Mouse (Mus musculus): ENCODE data around the gene Cfap36. TPM values are rescaled to one million over a fixed set of nuclear protein-coding genes. Genes with fewer than 3 reads are reported as not detected.

Gene Cfap36
- polyA plus RNA-seq, 1 experiment from 2014 or later: 62.7 TPM

GRCm38 (mm10) chr11:29173706-29174436, 73.3 kb downstream of the Cfap36 start:
- peak; percentile 11 for ATAC-seq (ENCODE audit: low FRiP score, low read depth)

DNA sequence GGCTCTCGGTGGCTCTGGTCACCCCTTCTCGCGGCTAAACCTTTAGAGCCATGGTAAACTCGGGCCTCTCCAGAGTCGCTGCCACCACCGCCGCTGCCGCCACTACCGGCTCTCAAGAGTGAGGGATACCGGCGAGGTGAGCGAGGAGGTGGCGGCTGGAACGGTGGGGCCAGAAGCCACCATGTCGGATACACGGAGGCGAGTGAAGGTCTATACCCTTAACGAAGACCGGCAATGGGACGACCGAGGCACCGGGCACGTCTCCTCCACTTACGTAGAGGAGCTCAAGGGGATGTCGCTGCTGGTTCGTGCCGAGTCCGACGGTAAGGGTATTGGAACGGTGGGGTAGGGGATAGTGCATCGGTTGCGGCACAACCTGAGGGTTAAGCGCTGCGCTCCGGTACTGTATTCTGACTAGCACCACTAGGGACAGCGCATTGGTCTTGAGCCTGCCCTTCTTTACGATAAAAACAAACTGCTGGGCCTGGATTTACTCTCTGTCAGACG, 74.0 kb downstream of the Cfap36 start:
- ATAC-seq (ENCODE audit: low FRiP score, low read depth): peak; percentile 59
- Histone ChIP-seq H3K9ac (peak overlapping the region; percentile 99), H3K27ac (peak overlapping the region; percentile 97), H3K36me3 (no peaks in the 10 kb centered on the region), H3K27me3 (no peaks in the 10 kb centered on the region), H3K9me3 (no peaks in the 10 kb centered on the region), H3K4me3 (peak overlapping the region; percentile 96), H3K4me2 (replicated peaks) (peak overlapping the region; percentile 77), H3K4me1 (peaks cover 12% of the 10 kb centered on the region)
- under 1% methylated on average over 38 of the region's 38 CpGs for WGBS

More at GRCm38 (mm10) chr11:29173706-29174436, 73.3 kb downstream of the Cfap36 start:
- peak overlapping the region; percentile 97; the same call in 1 of the 2 replicates for H3K27ac ChIP-seq
- WGBS: 5% methylated on average over 13 of the region's 13 CpGs
- peak overlapping the region; percentile 99 for H3K9ac ChIP-seq
- 0 out of 2 replicates have a peak, but pooled peaks cover under 1% of the 10 kb centered on the region for H3K36me3 ChIP-seq
- H3K27me3 ChIP-seq: no peaks in the 10 kb centered on the region
- peak overlapping the region; percentile 77 for H3K4me2 ChIP-seq (replicated peaks)
- H3K4me1 ChIP-seq: peaks cover 12% of the 10 kb centered on the region
- no peaks in the 10 kb centered on the region for H3K9me3 ChIP-seq
- peak overlapping the region; percentile 96 for H3K4me3 ChIP-seq

DNA sequence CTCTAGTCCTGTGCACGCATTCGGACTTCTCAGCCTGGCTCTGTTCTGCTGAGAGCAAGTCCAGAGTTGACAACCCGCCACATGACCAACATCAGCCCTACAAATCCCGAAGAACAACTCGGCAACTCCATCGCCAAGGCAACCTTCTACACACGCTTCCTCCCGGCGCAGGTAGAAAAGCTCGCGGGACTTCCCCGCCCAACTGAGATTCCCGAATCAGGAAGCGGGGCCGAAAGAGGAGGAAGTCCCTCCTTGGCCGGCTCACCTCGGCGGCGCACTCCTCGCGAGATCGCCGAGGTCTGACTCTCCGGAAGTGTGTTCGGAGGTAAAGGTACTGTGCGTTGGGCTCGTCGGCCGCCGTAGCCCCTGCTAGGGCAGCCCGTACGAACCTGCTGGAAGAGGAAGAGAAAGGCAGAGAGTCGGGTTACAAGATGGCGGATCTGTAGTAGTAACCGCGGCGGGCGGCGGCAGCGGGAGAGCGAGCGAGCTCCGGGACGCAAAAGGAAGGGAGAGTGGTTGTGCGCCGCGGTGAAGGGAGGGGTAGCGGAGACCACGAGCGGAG, 74.6 kb downstream of the Cfap36 start, which contains the start of gene Ppp4r3b:
Ppp4r3b (plus strand) TSS at position 328 of the 562 bp plus-strand sequence.
- Histone ChIP-seq H3K36me3 (no peaks in the 10 kb centered on the region), H3K4me1 (peaks cover 12% of the 10 kb centered on the region), H3K9me3 (no peaks in the 10 kb centered on the region), H3K4me3 (peak within 1 kb of the TSS; percentile 96), H3K4me2 (replicated peaks) (peak within 1 kb of the TSS; percentile 92), H3K27me3 (no peaks in the 10 kb centered on the region), H3K9ac (peak within 1 kb of the TSS; percentile 99), H3K27ac (peak within 1 kb of the TSS; percentile 97)
- peak; percentile 96 for ATAC-seq (ENCODE audit: low FRiP score, low read depth)
- WGBS: under 1% methylated on average over 50 of the region's 50 CpGs

DNA sequence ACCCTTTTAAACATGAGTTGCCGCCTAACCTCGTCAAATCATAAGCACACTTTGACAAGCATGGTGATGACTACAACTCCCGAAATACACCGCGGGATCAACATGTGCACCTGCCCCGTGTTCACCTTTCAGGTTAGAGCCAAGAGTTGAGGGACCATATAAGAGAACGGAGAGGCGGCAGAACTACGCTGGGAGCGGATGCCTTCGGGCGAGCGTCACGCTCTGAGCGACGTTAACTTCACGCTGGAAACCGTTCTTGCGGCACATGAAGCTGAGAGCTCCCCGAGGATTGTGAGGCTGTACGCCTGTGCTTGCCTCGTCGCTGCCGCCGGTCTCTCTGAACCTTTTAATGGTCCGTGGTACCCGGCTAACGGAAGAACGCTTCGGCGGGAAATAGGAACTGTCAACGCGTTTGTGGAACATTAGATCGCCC, 75.2 kb downstream of the Cfap36 start:
- H3K4me1 ChIP-seq: peaks cover 12% of the 10 kb centered on the region
- H3K4me3 ChIP-seq: peak overlapping the region; percentile 96
- H3K36me3 ChIP-seq: no peaks in the 10 kb centered on the region
- H3K9ac ChIP-seq: peak overlapping the region; percentile 74
- H3K4me2 ChIP-seq (replicated peaks): peak overlapping the region; percentile 92
- H3K9me3 ChIP-seq: no peaks in the 10 kb centered on the region
- peak overlapping the region; percentile 77 for H3K27ac ChIP-seq
- H3K27me3 ChIP-seq: no peaks in the 10 kb centered on the region
- WGBS: under 1% methylated on average over 34 of the region's 34 CpGs
- ATAC-seq (ENCODE audit: low FRiP score, low read depth): peak; percentile 6

Other genes starting within 250 kb of the Cfap36 start
- 39.6 and 40.0 TPM in 2 replicates for gene Pnpt1, start 116.7 kb downstream of the Cfap36 start, polyA plus RNA-seq (2015; fragmentation: Nextera tagmentation; extraction: Ambion mirVana)
- 101 and 104 TPM in 2 replicates for gene Ppp4r3b, start 74.5 kb downstream of the Cfap36 start, polyA plus RNA-seq (2015; fragmentation: Nextera tagmentation; extraction: Ambion mirVana)
- gene Ccdc88a, start 126.2 kb upstream of the Cfap36 start, polyA plus RNA-seq (2015; fragmentation: Nextera tagmentation; extraction: Ambion mirVana): 52.3 and 55.0 TPM in 2 replicates

Measured in limb, embryonic 13.5 days (tissue).